Mouse (Mus musculus): ENCODE results near the gene Asb18.

- no peak for TF ChIP-seq CTCF (IDR thresholded peaks at IDR 0.05; ENCODE audit: insufficient read depth, low read depth, low read length)
- TF ChIP-seq POLR2A (IDR thresholded peaks at IDR 0.05; ENCODE audit: insufficient read depth, low read depth, low read length): no peak
Measured at GRCm38 (mm10) chr1:89922883-89923641, 91.4 kb downstream of the Asb18 start.

Measured in olfactory bulb, adult 2 months (tissue).